Mouse (Mus musculus) lung, adult 2 months (tissue): ENCODE measurements around the gene Hist1h2ak.

ENCODE experiments used
- CTCF ChIP-seq: fragments of 200-500 bp; IDR thresholded peaks from 2 replicates; pipeline ENCODE4 v1.5.1; 2011; ENCODE audit warnings: mild to moderate bottlenecking, low read length, control low read depth; ENCODE audit not compliant: insufficient read depth
- POLR2A ChIP-seq: fragments of 200-500 bp; IDR thresholded peaks from 2 replicates; pipeline ENCODE4 v1.6.1; 2011; ENCODE audit warnings: low read depth, mild to moderate bottlenecking, control low read depth, low read length, borderline replicate concordance; ENCODE audit errors: extremely low read depth

- TF ChIP-seq CTCF = no peak
- TF ChIP-seq POLR2A = no peak
Observed at GRCm38 (mm10) chr13:21711698-21712097, 41.9 kb downstream of the Hist1h2ak start.
